In genomic region chr4:98789861-98790311, GRCm38 (mm10) we compare ENCODE assay signal across 10 mouse cellular contexts. TPM values are rescaled to one million over a fixed set of nuclear protein-coding genes. Genes with fewer than 3 reads are reported as not detected.
A peak's percentile ranks its signal among the peaks of the same experiment; 100 is the strongest.
DNase-seq lines count a peak whose midpoint lies in the region; ATAC-seq and TF ChIP-seq lines count a peak whose summit lies in the region.
"Had no signal": no experiment of that assay in that cellular context is flagged by ENCODE, and none has a peak within 500 bp of the region (broad histone marks: within the 10 kb centered on the region; RNA-seq: fewer than 3 reads in every experiment).

No protein-coding gene starts in this region.

- WGBS in heart, embryonic 13.5 days: 4% methylated on average over 10 of the region's 10 CpGs
- 7% methylated on average over 10 of the region's 10 CpGs for WGBS in midbrain, embryonic 13.5 days

- no peak for ATAC-seq in heart, embryonic 13.5 days (ENCODE audit: extremely low read depth, insufficient number of reproducible peaks, low FRiP score, low TSS enrichment)
- ATAC-seq in midbrain, embryonic 13.5 days: peak; percentile 49

- peaks cover 23% of the 10 kb centered on the region for H3K4me1 ChIP-seq in heart, embryonic 13.5 days
- H3K4me1 ChIP-seq in midbrain, embryonic 13.5 days (replicated peaks): peaks cover 19% of the 10 kb centered on the region

- TF ChIP-seq CTCF in layer of hippocampus, adult 2 months (conservative IDR thresholded peaks at IDR 0.05): no peak

- H3K36me3 ChIP-seq in heart, embryonic 13.5 days: no peaks in the 10 kb centered on the region
- no peaks in the 10 kb centered on the region for H3K36me3 ChIP-seq in midbrain, embryonic 13.5 days

- H3K9ac ChIP-seq in heart, embryonic 13.5 days: peak overlapping the region; percentile 65
- peak overlapping the region; percentile 36; the same call in 1 of the 2 replicates for H3K9ac ChIP-seq in midbrain, embryonic 13.5 days (replicated peaks)

- no peaks in the 10 kb centered on the region for H3K9me3 ChIP-seq in heart, embryonic 13.5 days
- H3K9me3 ChIP-seq in midbrain, embryonic 13.5 days: no peaks in the 10 kb centered on the region

- H3K27me3 ChIP-seq in heart, embryonic 13.5 days (replicated peaks): peaks cover 3% of the 10 kb centered on the region; the same call in 1 of the 2 replicates
- no peaks in the 10 kb centered on the region for H3K27me3 ChIP-seq in midbrain, embryonic 13.5 days

- DNase-seq in layer of hippocampus, adult 2 months (ENCODE audit: low spot score in 2 of 2): no peak
- no peak for DNase-seq in layer of hippocampus, postnatal 14 days (ENCODE audit: low spot score in 2 of 2)
- DNase-seq in kidney, postnatal 36 days: peak; percentile 18 to 58
- no peak for DNase-seq in urinary bladder, postnatal 4 days (ENCODE audit: low spot score in 2 of 2)
- no peak for DNase-seq in right cerebral cortex, adult 18-20 months
- no peak for DNase-seq in thymus, postnatal 10 days (ENCODE audit: low spot score in 2 of 2)

- peak overlapping the region; percentile 69 for H3K4me2 ChIP-seq in heart, embryonic 13.5 days
- H3K4me2 ChIP-seq in midbrain, embryonic 13.5 days (replicated peaks): peak overlapping the region; percentile 51

- H3K27ac ChIP-seq in layer of hippocampus, adult 2 months: no peak overlapping the region
- H3K27ac ChIP-seq in heart, embryonic 13.5 days (replicated peaks): peak overlapping the region; percentile 54
- no peak overlapping the region for H3K27ac ChIP-seq in midbrain, embryonic 13.5 days

- H3K4me3 ChIP-seq in layer of hippocampus, adult 2 months: peak overlapping the region; percentile 32
- peak overlapping the region; percentile 50 for H3K4me3 ChIP-seq in heart, embryonic 13.5 days
- peak overlapping the region; percentile 25 for H3K4me3 ChIP-seq in midbrain, embryonic 13.5 days (replicated peaks)

RNA-seq across cellular contexts. Expression of gene Kank4, which starts 27.5 kb away (rescaled TPM):
- 1 to 10 TPM; 2.5 to 3.0 TPM for total RNA-seq in layer of hippocampus, adult 2 months (2021)
- 1 to 10 TPM; 2.7 to 2.9 TPM for total RNA-seq in layer of hippocampus, postnatal 14 days (2021)
- 0.57 and 0.70 TPM in 2 replicates for polyA plus RNA-seq in heart, embryonic 13.5 days (2015; fragmentation: Nextera tagmentation; extraction: Ambion mirVana)
- 0.19 TPM in 2 replicates for polyA plus RNA-seq in midbrain, embryonic 13.5 days (2015; fragmentation: Nextera tagmentation; extraction: Ambion mirVana)
- total RNA-seq: MEL had no signal

RNA-seq across cellular contexts. Expression of gene I0C0044D17Rik, which starts 33.8 kb away (rescaled TPM):
- not detected for total RNA-seq in layer of hippocampus, adult 2 months (2021)
- not detected for total RNA-seq in layer of hippocampus, postnatal 14 days (2021)
- polyA plus RNA-seq in heart, embryonic 13.5 days (2015; fragmentation: Nextera tagmentation; extraction: Ambion mirVana): not detected in 2 replicates
- not detected in 2 replicates for polyA plus RNA-seq in midbrain, embryonic 13.5 days (2015; fragmentation: Nextera tagmentation; extraction: Ambion mirVana)
- total RNA-seq: heart, adult 18-20 months; MEL had no signal

Comparison
In these comparisons a context has a peak if more than half of its experiments do, and no peak if none do; other contexts are left out.
1. DNase-seq: peak in kidney, postnatal 36 days (2 of 2); none in layer of hippocampus, adult 2 months (0 of 2), layer of hippocampus, postnatal 14 days (0 of 2), urinary bladder, postnatal 4 days (0 of 2), right cerebral cortex, adult 18-20 months (single experiment) and thymus, postnatal 10 days (0 of 2).
2. Peak in every context shown above with its lines, with median percentiles within 50 percentile points of each other: H3K4me3 ChIP-seq.